Mouse (Mus musculus) stomach, postnatal 0 days (tissue): ENCODE results near the gene Rnf214.

Experiments
- CTCF ChIP-seq: IDR thresholded peaks from 2 replicates; pipeline ENCODE4 v1.5.1; 2016; ENCODE audit warnings: antibody characterized with exemption, low read depth, mild to moderate bottlenecking, moderate library complexity
- EP300 ChIP-seq: optimal IDR thresholded peaks from 2 replicates; pipeline ENCODE3; 2016; ENCODE audit warnings: antibody characterized with exemption

DNA sequence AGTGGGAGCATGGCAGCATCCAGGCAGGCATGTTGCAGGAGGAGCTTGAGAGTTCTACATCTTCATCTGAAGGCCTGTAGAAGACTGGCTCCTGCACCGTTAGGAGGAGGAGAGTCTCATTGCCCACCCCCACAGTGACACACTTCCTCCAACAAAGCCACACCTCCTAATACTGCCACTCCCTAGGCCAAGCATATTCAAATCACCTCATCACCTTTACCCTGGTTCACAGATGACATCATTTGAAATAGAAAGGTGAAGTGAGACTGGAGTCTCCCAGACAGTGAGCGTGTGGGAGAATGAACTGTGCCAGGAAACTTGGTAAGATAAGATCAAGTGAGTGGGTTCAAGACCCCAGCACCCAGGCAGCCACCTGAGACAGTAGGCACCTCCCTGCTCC lies 73.2 kb downstream of the Rnf214 start:
- TF ChIP-seq EP300: no peak
- TF ChIP-seq CTCF: no peak
